Mouse (Mus musculus) heart, postnatal 36 days (tissue): ENCODE data around the gene Ms4a3. TPM values are rescaled to one million over a fixed set of nuclear protein-coding genes. Genes with fewer than 3 reads are reported as not detected.

Experiments
- DNase-seq, 2 experiments: peaks; one replicate each; pipeline ENCODE4 v3.0.0; 2021 to 2022
- intact Hi-C: fragments of 180-260 bp; cut with DNase I; formaldehyde crosslinking; loops from one replicate; pipeline ENCODE4 v1.15.1; 2025
- total RNA-seq, 2 experiments: library from RNA; stranded (reverse); gene quantifications; 2 replicates each; pipeline ENCODE4 v1.2.3; 2021

Gene Ms4a3
- total RNA-seq = not detected

- DNase-seq = no peak
- intact Hi-C loops = no loop called here
Measured at GRCm38 (mm10) chr19:11640732-11641131, at the start of gene Ms4a3. Gene Ms4a3, minus strand, starts transcription at chr19:11640851.

GRCm38 (mm10) chr19:11661562-11661961, 20.9 kb upstream of the Ms4a3 start:
- DNase-seq = no peak
- intact Hi-C loops = no loop called here

- DNase-seq = no peak
- intact Hi-C loops = no loop called here
Measured at GRCm38 (mm10) chr19:11660459-11660858, 19.8 kb upstream of the Ms4a3 start, which contains the start of gene Oosp2. Gene Oosp2, minus strand, starts transcription at chr19:11660559.

GRCm38 (mm10) chr19:11659142-11659541, 18.5 kb upstream of the Ms4a3 start:
- intact Hi-C loops = no loop called here
- DNase-seq = no peak

GRCm38 (mm10) chr19:11649564-11649963, 8.9 kb upstream of the Ms4a3 start:
- intact Hi-C loops = no loop called here
- no peak for DNase-seq

GRCm38 (mm10) chr19:11646166-11646565, 5.5 kb upstream of the Ms4a3 start:
- DNase-seq = no peak
- intact Hi-C loops = no loop called here

GRCm38 (mm10) chr19:11639038-11639437, 1.6 kb downstream of the Ms4a3 start:
- DNase-seq = no peak
- intact Hi-C loops = no loop called here

- intact Hi-C loops = no loop called here
- DNase-seq = no peak
Measured at GRCm38 (mm10) chr19:11635572-11635971, 5.1 kb downstream of the Ms4a3 start.

GRCm38 (mm10) chr19:11634330-11634729, 6.3 kb downstream of the Ms4a3 start:
- DNase-seq = no peak
- intact Hi-C loops = no loop called here

- intact Hi-C loops = no loop called here
- DNase-seq = no peak
Measured at GRCm38 (mm10) chr19:11633732-11634131, 6.9 kb downstream of the Ms4a3 start.

GRCm38 (mm10) chr19:11625231-11625630, 15.4 kb downstream of the Ms4a3 start:
- intact Hi-C loops = no loop called here
- no peak for DNase-seq

GRCm38 (mm10) chr19:11624800-11625199, 15.9 kb downstream of the Ms4a3 start:
- intact Hi-C loops = no loop called here
- no peak for DNase-seq

- intact Hi-C loops = no loop called here
- no peak for DNase-seq
Measured at GRCm38 (mm10) chr19:11623551-11623950, 17.1 kb downstream of the Ms4a3 start, which contains the start of gene Ms4a2. Gene Ms4a2, minus strand, starts transcription at chr19:11623719.

- DNase-seq = no peak
- intact Hi-C loops = no loop called here
Measured at GRCm38 (mm10) chr19:11617983-11618382, 22.7 kb downstream of the Ms4a3 start.

- intact Hi-C loops = no loop called here
- DNase-seq = no peak
Measured at GRCm38 (mm10) chr19:11614805-11615204, 25.8 kb downstream of the Ms4a3 start.

- intact Hi-C loops = no loop called here
- no peak for DNase-seq
Measured at GRCm38 (mm10) chr19:11613776-11614443, 26.7 kb downstream of the Ms4a3 start.

GRCm38 (mm10) chr19:11613084-11613483, 27.6 kb downstream of the Ms4a3 start:
- intact Hi-C loops = no loop called here
- DNase-seq = no peak

- intact Hi-C loops = no loop called here
- no peak for DNase-seq
Measured at GRCm38 (mm10) chr19:11612293-11612692, 28.4 kb downstream of the Ms4a3 start.

- no peak for DNase-seq
- intact Hi-C loops = loop anchor here (2.0 kb wide), 1 partner anchor 157 kb away; no protein-coding TSS in a partner anchor
Measured at GRCm38 (mm10) chr19:11611541-11611945, 29.1 kb downstream of the Ms4a3 start.

- intact Hi-C loops = no loop called here
- DNase-seq = peak; percentile 18 to 52
Measured at GRCm38 (mm10) chr19:11608172-11608571, 32.5 kb downstream of the Ms4a3 start.

GRCm38 (mm10) chr19:11604603-11605002, 36.0 kb downstream of the Ms4a3 start, which contains the start of gene Ms4a6d:
Gene Ms4a6d, minus strand, starts transcription at chr19:11604849.
- intact Hi-C loops = loop anchor here (5.0 kb wide), 1 partner anchor 252 kb away; no protein-coding TSS in a partner anchor
- no peak for DNase-seq

- peak; percentile 15 to 23 for DNase-seq
- intact Hi-C loops = loop anchor here (5.0 kb wide), 1 partner anchor 250 kb away; no protein-coding TSS in a partner anchor
Measured at GRCm38 (mm10) chr19:11602026-11602425, 38.6 kb downstream of the Ms4a3 start.
